In genomic region chr5:73930205-73930604, GRCm38 (mm10) we compare ENCODE assay signal across 17 mouse cellular contexts.
DNase-seq lines count a peak whose midpoint lies in the region; ATAC-seq lines count a peak whose summit lies in the region.
"Had no signal": no experiment of that assay in that cellular context is flagged by ENCODE, and none has a peak within 500 bp of the region (broad histone marks: within the 10 kb centered on the region; RNA-seq: fewer than 3 reads in every experiment).

No protein-coding gene starts in this region.

- 0 out of 2 replicates have a peak overlapping the region, but pooled peaks have one; percentile 18 for H3K27ac ChIP-seq in embryonic facial prominence, embryonic 14.5 days (replicated peaks; ENCODE audit: low read depth, low read length)
- H3K27ac ChIP-seq: hindbrain, embryonic 10.5 days; liver, embryonic 12.5 days; lung, embryonic 15.5 days; midbrain, embryonic 15.5 days had no signal

- H3K4me2 ChIP-seq in embryonic facial prominence, embryonic 14.5 days (ENCODE audit: low read depth, low read length), result no peak overlapping the region
- H3K4me2 ChIP-seq: liver, embryonic 12.5 days; lung, embryonic 15.5 days; midbrain, embryonic 15.5 days had no signal

- H3K4me1 ChIP-seq in embryonic facial prominence, embryonic 14.5 days (ENCODE audit: control insufficient read depth, insufficient read depth, low read length), result peaks cover 8% of the 10 kb centered on the region
- H3K4me1 ChIP-seq: hindbrain, embryonic 10.5 days; liver, embryonic 12.5 days; midbrain, embryonic 15.5 days had no signal

- H3K36me3 ChIP-seq in embryonic facial prominence, embryonic 14.5 days (ENCODE audit: control insufficient read depth, insufficient read depth, low read length), result no peaks in the 10 kb centered on the region
- H3K36me3 ChIP-seq: hindbrain, embryonic 10.5 days; liver, embryonic 12.5 days; lung, embryonic 15.5 days; midbrain, embryonic 15.5 days had no signal

- no peaks in the 10 kb centered on the region for H3K9me3 ChIP-seq in embryonic facial prominence, embryonic 14.5 days (ENCODE audit: control insufficient read depth, low read length)
- H3K9me3 ChIP-seq: hindbrain, embryonic 10.5 days; liver, embryonic 12.5 days; lung, embryonic 15.5 days; midbrain, embryonic 15.5 days had no signal

- peak; percentile 67; the same call in 1 of the 2 replicates for ATAC-seq in embryonic facial prominence, embryonic 14.5 days (ENCODE audit: low read depth)
- ATAC-seq: intestine, embryonic 16.5 days; liver, embryonic 12.5 days; midbrain, embryonic 15.5 days had no signal

- no peak overlapping the region for H3K9ac ChIP-seq in embryonic facial prominence, embryonic 14.5 days (ENCODE audit: low read depth, low read length)
- H3K9ac ChIP-seq: liver, embryonic 12.5 days; lung, embryonic 15.5 days; midbrain, embryonic 15.5 days had no signal

- WGBS in embryonic facial prominence, embryonic 14.5 days, result 45% methylated on average over 5 of the region's 5 CpGs

- no peaks in the 10 kb centered on the region for H3K27me3 ChIP-seq in embryonic facial prominence, embryonic 14.5 days (replicated peaks; ENCODE audit: control insufficient read depth, insufficient read depth, low read length)
- H3K27me3 ChIP-seq: liver, embryonic 12.5 days; lung, embryonic 15.5 days; midbrain, embryonic 15.5 days had no signal

- peak; percentile 66 for DNase-seq in heart, adult 11 months
- DNase-seq in heart, postnatal 14 days, result no peak
- peak; percentile 83 for DNase-seq in embryonic facial prominence, embryonic 14.5 days (ENCODE audit: low spot score)
- peak; percentile 41 to 53 for DNase-seq in left cerebral cortex, postnatal 36 days (ENCODE audit: low spot score in 2 of 2)
- peak; percentile 27 for DNase-seq in right cerebral cortex, postnatal 14 days
- no peak for DNase-seq in cerebellum, adult 18-20 months
- DNase-seq in thymus, postnatal 10 days (ENCODE audit: low spot score in 2 of 2), result no peak
- DNase-seq in cerebellum, postnatal 36 days, result no peak
- DNase-seq: kidney, postnatal 14 days; spleen, adult 18-20 months; thymus, postnatal 4 days had no signal

- no peak overlapping the region for H3K4me3 ChIP-seq in embryonic facial prominence, embryonic 14.5 days (ENCODE audit: low read depth, low read length)
- H3K4me3 ChIP-seq: erythroblast, embryonic 14.5 days; hindbrain, embryonic 10.5 days; liver, embryonic 12.5 days; lung, embryonic 15.5 days; midbrain, embryonic 15.5 days had no signal

- intact Hi-C loops in heart, postnatal 14 days (cut with DNase I), result no loop called here
- intact Hi-C loops in left cerebral cortex, postnatal 36 days (cut with DNase I), result loop anchor here (2.0 to 5.0 kb wide), 2 partner anchors 27 to 38 kb away; no protein-coding TSS in a partner anchor

Comparison
In these comparisons a context has a peak if more than half of its experiments do, and no peak if none do; other contexts are left out.
1. DNase-seq: peak in heart, adult 11 months (single experiment), embryonic facial prominence, embryonic 14.5 days (single experiment), left cerebral cortex, postnatal 36 days (2 of 2) and right cerebral cortex, postnatal 14 days (single experiment); none in heart, postnatal 14 days (0 of 2), cerebellum, adult 18-20 months (0 of 2), thymus, postnatal 10 days (0 of 2) and cerebellum, postnatal 36 days (0 of 2).